Mouse (Mus musculus) G1E (cell line): Measurements from ENCODE around the gene Plekhf1.

ENCODE experiments used
- CTCF ChIP-seq: IDR thresholded peaks from 2 replicates; pipeline ENCODE4 v1.5.1; 2012; ENCODE audit warnings: low read depth, low read length, inconsistent platforms, mixed read lengths
- GATA1 ChIP-seq: IDR thresholded peaks from 2 replicates; pipeline ENCODE4 v1.6.1; 2012; ENCODE audit warnings: borderline replicate concordance, low read length, inconsistent platforms, mixed read lengths
- GATA2 ChIP-seq: IDR thresholded peaks from 2 replicates; pipeline ENCODE4 v1.6.1; 2012; ENCODE audit warnings: low read depth, low read length, inconsistent platforms, borderline replicate concordance
- POLR2AphosphoS5 ChIP-seq: IDR thresholded peaks from 2 replicates; pipeline ENCODE4 v1.6.1; 2012; ENCODE audit warnings: low read depth, low read length, inconsistent platforms; ENCODE audit not compliant: insufficient replicate concordance
- TAL1 ChIP-seq: conservative IDR thresholded peaks from 2 replicates; pipeline ENCODE4 v1.6.1; 2012; ENCODE audit warnings: low read depth, low read length, inconsistent platforms, mixed read lengths

DNA sequence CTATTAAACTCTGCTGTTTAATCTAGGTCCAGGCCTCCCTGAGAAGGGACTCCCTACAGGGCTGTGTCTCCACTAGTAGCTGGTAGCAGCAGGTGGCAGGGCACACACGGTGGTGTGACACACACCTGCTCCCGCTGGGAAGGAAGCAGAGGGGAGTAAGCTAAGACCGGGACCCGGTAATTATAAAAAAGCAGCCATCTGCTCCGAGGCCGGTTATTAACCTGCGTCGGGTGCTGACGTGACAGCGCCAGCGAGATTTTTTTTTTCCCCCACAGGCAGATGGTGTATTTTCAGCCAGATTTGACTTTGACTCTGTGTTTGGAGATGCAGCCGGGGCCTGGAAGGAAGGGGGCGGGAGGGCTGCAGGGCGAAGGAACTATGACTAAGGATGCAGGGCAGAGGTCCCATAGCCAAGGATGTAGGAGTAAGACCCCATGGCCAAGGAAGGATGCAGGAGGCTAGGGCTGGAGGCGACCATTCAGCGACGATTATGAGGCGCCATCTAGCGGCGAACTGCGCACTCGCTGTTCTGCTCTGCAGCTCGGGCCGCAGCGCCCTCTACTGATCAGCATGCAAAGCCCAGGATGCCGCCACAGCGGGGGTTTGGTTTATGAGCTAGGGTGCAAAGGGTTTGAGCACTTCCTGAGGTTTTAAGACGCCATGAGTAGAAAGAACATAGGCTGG, 27.1 kb downstream of the Plekhf1 start:
- TF ChIP-seq CTCF = no peak
- TF ChIP-seq TAL1 = no peak
- TF ChIP-seq GATA2 = no peak
- TF ChIP-seq GATA1 = no peak
- no peak for TF ChIP-seq POLR2AphosphoS5
